Mouse (Mus musculus): ENCODE data around the gene Arhgap10. TPM values are rescaled to one million over a fixed set of nuclear protein-coding genes. Genes with fewer than 3 reads are reported as not detected.

Arhgap10 gene
- 3.9 and 4.1 TPM in 2 replicates for polyA plus RNA-seq (2015; fragmentation: Nextera tagmentation; extraction: Ambion mirVana)

DNA sequence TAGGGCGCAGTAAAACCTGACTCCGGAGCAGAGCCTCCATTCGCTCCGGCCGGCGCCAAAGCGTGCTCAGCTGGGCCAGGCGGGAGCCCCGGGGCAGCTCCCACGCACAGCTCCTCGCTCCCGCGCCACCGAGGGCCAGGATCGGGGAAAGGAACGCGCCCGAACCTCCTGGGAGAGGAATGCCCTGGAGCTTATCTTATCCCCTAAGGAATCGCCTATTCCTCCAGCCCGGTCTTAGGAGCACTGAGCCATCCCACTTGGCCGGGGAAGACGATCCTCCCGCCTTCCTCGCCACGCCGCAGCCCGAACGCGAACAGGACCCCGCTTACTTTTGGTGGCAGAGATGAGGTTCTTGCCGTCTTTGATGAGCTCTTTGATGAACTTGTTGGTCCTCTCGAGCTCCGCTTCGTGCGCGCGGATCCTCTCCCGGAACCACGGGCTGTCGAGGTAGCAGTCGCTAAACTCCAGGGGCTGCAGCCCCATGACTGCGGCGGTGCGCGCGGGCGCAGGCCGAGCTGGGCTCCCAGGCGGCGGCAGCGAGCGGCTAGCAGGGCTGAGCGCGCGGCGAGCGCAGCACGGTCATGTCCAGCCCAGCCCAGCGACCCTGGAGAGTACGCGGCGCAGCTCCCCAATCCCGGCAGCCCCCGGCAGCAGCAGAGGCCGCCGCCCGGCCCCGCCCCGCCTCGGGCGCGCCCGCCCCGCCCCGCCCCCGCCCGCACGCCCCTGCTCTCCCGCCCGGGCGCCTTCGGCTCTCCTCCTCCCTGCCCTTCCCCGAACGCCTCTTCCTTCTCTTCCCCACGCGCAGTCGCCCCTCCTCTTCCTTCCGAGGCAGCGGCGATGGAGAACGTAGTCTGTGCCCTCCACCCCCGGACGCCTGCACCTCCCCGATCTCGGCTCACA is at the start of gene Arhgap10:
TSS of gene Arhgap10 (minus strand) at position 653 of the 900 bp plus-strand sequence.
- DNase-seq (peak; percentile 80), ATAC-seq (peak; percentile 88)
- H3K4me1 ChIP-seq (ENCODE audit: insufficient read depth): peaks cover 16% of the 10 kb centered on the region
- no peaks in the 10 kb centered on the region for H3K9me3 ChIP-seq (ENCODE audit: low read length)
- WGBS (ENCODE audit: insufficient replicate concordance): under 1% methylated on average over 59 of the region's 95 CpGs
- peak within 1 kb of the TSS; percentile 88 for H3K4me2 ChIP-seq (ENCODE audit: low read depth, low read length)
- no peak for TF ChIP-seq EP300 (IDR thresholded peaks at IDR 0.05; ENCODE audit: low read depth)
- no peak for TF ChIP-seq CTCF (IDR thresholded peaks at IDR 0.05; ENCODE audit: low read depth)
- no peaks in the 10 kb centered on the region for H3K27me3 ChIP-seq (ENCODE audit: insufficient read depth, low read length)
- H3K9ac ChIP-seq (replicated peaks): peak within 1 kb of the TSS; percentile 77
- peak within 1 kb of the TSS; percentile 77 for H3K27ac ChIP-seq (ENCODE audit: low read depth)
- H3K4me3 ChIP-seq (ENCODE audit: low read depth, low read length): peak within 1 kb of the TSS; percentile 71
- no peaks in the 10 kb centered on the region for H3K36me3 ChIP-seq (replicated peaks; ENCODE audit: insufficient read depth, low read length)

DNA sequence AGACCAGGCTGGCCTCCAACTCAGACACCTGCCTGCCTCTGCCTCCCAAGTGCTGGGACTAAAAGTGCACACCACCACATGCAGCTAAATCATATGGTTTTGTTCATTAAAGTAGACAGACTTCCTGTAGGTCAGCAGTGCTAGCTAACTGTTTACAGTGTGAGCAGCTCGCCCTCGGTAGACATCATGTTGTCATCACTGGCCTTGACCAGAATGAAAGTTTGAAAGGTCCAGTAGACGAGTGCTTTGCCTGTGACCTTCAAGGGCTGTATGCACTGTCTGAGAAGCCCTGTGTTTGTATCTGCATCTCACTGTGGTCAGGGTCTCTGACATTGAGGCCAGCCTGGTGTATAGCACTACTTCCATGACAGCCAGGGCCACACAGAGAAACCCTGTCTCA is 43.7 kb upstream of the Arhgap10 start:
- H3K4me3 ChIP-seq (ENCODE audit: low read depth, low read length): no peak overlapping the region
- 71% methylated on average over 3 of the region's 3 CpGs for WGBS (ENCODE audit: insufficient replicate concordance)
- no peak overlapping the region for H3K27ac ChIP-seq (ENCODE audit: low read depth)
- no peaks in the 10 kb centered on the region for H3K9me3 ChIP-seq (ENCODE audit: low read length)
- H3K27me3 ChIP-seq (ENCODE audit: insufficient read depth, low read length): no peaks in the 10 kb centered on the region
- peaks cover 49% of the 10 kb centered on the region for H3K36me3 ChIP-seq (replicated peaks; ENCODE audit: insufficient read depth, low read length)
- ATAC-seq: no peak
- no peaks in the 10 kb centered on the region for H3K4me1 ChIP-seq (ENCODE audit: insufficient read depth)
- H3K4me2 ChIP-seq (ENCODE audit: low read depth, low read length): no peak overlapping the region
- TF ChIP-seq EP300 (IDR thresholded peaks at IDR 0.05; ENCODE audit: low read depth): no peak
- TF ChIP-seq CTCF (IDR thresholded peaks at IDR 0.05; ENCODE audit: low read depth): no peak
- H3K9ac ChIP-seq (replicated peaks): no peak overlapping the region
- no peak for DNase-seq

DNA sequence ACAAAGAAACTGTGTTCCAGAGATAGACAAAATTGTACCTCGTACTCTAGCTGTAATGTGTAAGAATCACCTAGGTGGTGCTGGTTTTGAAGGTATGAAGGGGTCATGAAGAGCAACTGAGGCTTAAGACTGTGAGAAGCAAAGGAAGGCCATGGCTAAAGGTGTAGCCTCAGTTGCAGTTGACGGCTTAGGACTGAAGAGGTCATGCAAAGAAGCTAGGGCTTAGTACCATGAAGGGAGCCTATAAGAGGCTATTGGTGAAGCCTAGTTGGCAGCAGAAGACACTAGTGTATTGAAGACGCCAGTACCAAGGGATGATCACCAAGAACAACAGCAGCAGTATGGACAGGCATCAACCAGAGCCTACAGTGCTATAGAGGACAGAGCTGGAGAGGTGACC is 34.7 kb upstream of the Arhgap10 start:
- 86% methylated on average over 3 of the region's 3 CpGs for WGBS (ENCODE audit: insufficient replicate concordance)
- no peak overlapping the region for H3K9ac ChIP-seq (replicated peaks)
- H3K4me2 ChIP-seq (ENCODE audit: low read depth, low read length): no peak overlapping the region
- H3K4me1 ChIP-seq (ENCODE audit: insufficient read depth): 0 out of 2 replicates have a peak, but pooled peaks cover 2% of the 10 kb centered on the region
- no peaks in the 10 kb centered on the region for H3K9me3 ChIP-seq (ENCODE audit: low read length)
- H3K27ac ChIP-seq (ENCODE audit: low read depth): no peak overlapping the region
- DNase-seq: no peak
- no peaks in the 10 kb centered on the region for H3K27me3 ChIP-seq (ENCODE audit: insufficient read depth, low read length)
- no peak overlapping the region for H3K4me3 ChIP-seq (ENCODE audit: low read depth, low read length)
- no peak for TF ChIP-seq CTCF (IDR thresholded peaks at IDR 0.05; ENCODE audit: low read depth)
- no peak for TF ChIP-seq EP300 (IDR thresholded peaks at IDR 0.05; ENCODE audit: low read depth)
- peaks cover 41% of the 10 kb centered on the region for H3K36me3 ChIP-seq (replicated peaks; ENCODE audit: insufficient read depth, low read length)
- no peak for ATAC-seq

DNA sequence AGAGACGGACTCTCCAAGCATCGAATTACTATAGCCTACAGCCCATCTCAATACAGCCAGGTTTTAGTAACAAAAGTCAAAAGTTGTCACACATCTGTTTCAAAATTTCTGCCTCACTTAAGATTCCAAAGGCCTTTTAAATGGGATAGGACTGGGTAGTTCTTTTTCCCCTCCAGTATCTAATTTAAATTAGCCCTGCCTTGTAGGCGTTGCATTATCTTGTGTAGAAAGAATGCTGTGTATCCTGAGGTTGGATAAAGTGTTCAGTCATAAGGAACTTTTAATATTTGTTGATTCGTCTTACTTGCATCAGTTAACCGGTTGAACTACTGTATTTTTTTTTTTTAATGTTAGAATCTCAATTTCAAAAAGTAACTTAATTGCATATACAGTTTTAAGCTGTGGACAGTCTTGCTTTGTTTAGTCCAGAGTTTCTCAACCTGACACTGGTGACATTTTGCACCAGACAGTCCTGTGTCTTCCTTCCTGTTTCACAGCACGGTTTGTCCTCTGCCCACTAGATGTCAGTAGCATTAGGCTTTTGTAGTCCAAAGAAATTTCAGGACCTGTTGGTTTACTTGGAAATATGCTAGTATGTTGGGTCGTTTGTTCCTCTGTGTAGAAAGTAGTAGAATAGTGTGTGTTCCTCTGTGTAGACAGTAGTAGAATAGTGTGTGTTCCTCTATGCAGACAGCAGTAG is 32.3 kb upstream of the Arhgap10 start:
- peaks cover 26% of the 10 kb centered on the region for H3K36me3 ChIP-seq (replicated peaks; ENCODE audit: insufficient read depth, low read length)
- DNase-seq (peak; percentile 46), ATAC-seq (peak; percentile 20)
- H3K4me1 ChIP-seq (ENCODE audit: insufficient read depth): 0 out of 2 replicates have a peak, but pooled peaks cover 2% of the 10 kb centered on the region
- peak overlapping the region; percentile 94 for H3K9ac ChIP-seq (replicated peaks)
- H3K27ac ChIP-seq (ENCODE audit: low read depth): peak overlapping the region; percentile 93
- peak overlapping the region; percentile 93 for H3K4me2 ChIP-seq (ENCODE audit: low read depth, low read length)
- TF ChIP-seq CTCF (IDR thresholded peaks at IDR 0.05; ENCODE audit: low read depth) (peak; percentile 79), EP300 (IDR thresholded peaks at IDR 0.05; ENCODE audit: low read depth) (no peak)
- 10% methylated on average over 7 of the region's 7 CpGs for WGBS (ENCODE audit: insufficient replicate concordance)
- peak overlapping the region; percentile 90 for H3K4me3 ChIP-seq (ENCODE audit: low read depth, low read length)
- no peaks in the 10 kb centered on the region for H3K27me3 ChIP-seq (ENCODE audit: insufficient read depth, low read length)
- H3K9me3 ChIP-seq (ENCODE audit: low read length): no peaks in the 10 kb centered on the region

DNA sequence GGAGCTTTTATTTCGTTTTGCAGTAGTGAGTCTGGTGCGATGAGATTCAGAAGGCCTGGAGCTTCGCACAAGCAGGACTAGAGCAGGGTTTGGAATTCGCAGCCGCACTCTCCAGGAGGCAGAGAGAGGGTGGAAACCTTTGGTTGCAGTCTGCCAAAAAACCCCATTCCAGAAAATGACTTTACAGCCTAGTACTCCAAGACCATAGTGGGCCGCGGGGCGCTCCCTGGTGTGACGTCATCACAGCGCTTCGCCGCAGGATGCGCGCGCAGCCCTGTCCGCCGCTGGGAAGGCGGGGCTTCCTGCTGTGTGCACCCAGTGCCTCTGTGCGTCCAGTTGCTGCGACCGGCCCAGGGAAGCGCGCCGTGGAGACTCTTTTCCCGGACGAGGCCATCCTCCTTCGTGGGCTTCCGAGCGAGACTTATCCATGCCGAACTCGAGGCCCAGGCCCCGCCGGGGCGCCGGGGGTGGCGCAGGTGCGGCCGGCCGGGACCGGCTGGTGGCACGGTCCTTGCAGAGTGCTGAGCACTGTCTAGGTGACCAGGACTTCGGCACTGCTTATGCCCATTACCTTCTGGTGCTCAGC is 31.5 kb upstream of the Arhgap10 start, which contains the start of gene Prmt9:
TSS of gene Prmt9 (plus strand) at position 277 of the 586 bp plus-strand sequence.
- peak within 1 kb of the TSS; percentile 93 for H3K27ac ChIP-seq (ENCODE audit: low read depth)
- H3K4me3 ChIP-seq (ENCODE audit: low read depth, low read length): peak within 1 kb of the TSS; percentile 90
- TF ChIP-seq CTCF (IDR thresholded peaks at IDR 0.05; ENCODE audit: low read depth) (no peak), EP300 (IDR thresholded peaks at IDR 0.05; ENCODE audit: low read depth) (no peak)
- no peaks in the 10 kb centered on the region for H3K9me3 ChIP-seq (ENCODE audit: low read length)
- H3K4me2 ChIP-seq (ENCODE audit: low read depth, low read length): peak within 1 kb of the TSS; percentile 93
- H3K27me3 ChIP-seq (ENCODE audit: insufficient read depth, low read length): no peaks in the 10 kb centered on the region
- H3K9ac ChIP-seq (replicated peaks): peak within 1 kb of the TSS; percentile 94
- DNase-seq (peak; percentile 93), ATAC-seq (peak; percentile 95)
- H3K4me1 ChIP-seq (ENCODE audit: insufficient read depth): 0 out of 2 replicates have a peak, but pooled peaks cover 2% of the 10 kb centered on the region
- WGBS (ENCODE audit: insufficient replicate concordance): 4% methylated on average over 42 of the region's 42 CpGs
- H3K36me3 ChIP-seq (replicated peaks; ENCODE audit: insufficient read depth, low read length): peaks cover 23% of the 10 kb centered on the region

All from liver, postnatal 0 days (tissue).